Mouse (Mus musculus): ENCODE data around the gene Bbc3. TPM values are rescaled to one million over a fixed set of nuclear protein-coding genes. Genes with fewer than 3 reads are reported as not detected.
A peak's percentile ranks its signal among the peaks of the same experiment; 100 is the strongest.

The Bbc3 gene
- total and polyA plus RNA-seq, 3 experiments = 9.0 to 209 (median 10.2) TPM

- ATAC-seq (ENCODE audit: extremely low read depth, insufficient number of reproducible peaks, low FRiP score, poor library complexity, severe bottlenecking) = no peak
- Histone ChIP-seq H3K4me3 (ENCODE audit: low read depth, low read length) (peak overlapping the region; percentile 93), H3K36me3 (replicated peaks) (peaks cover 46% of the 10 kb centered on the region), H3K4me1 (ENCODE audit: insufficient read depth, low read depth, low read length) (peaks cover 61% of the 10 kb centered on the region), H3K9me3 (replicated peaks) (no peaks in the 10 kb centered on the region), H3K27me3 (ENCODE audit: insufficient read depth, low read length) (no peaks in the 10 kb centered on the region)
- peak; percentile 86 for DNase-seq (ENCODE audit: low spot score)
- TF ChIP-seq GATA2 (IDR thresholded peaks at IDR 0.05; ENCODE audit: borderline replicate concordance, low read depth, low read length) = no peak
Measured at GRCm38 (mm10) chr7:16313481-16314220, 5.5 kb downstream of the Bbc3 start.

- Histone ChIP-seq H3K9me3 (replicated peaks) (no peaks in the 10 kb centered on the region), H3K36me3 (replicated peaks) (peaks cover 47% of the 10 kb centered on the region), H3K4me3 (ENCODE audit: low read depth, low read length) (peak overlapping the region; percentile 93; the same call in 1 of the 2 replicates), H3K4me1 (ENCODE audit: insufficient read depth, low read depth, low read length) (peaks cover 54% of the 10 kb centered on the region), H3K27me3 (ENCODE audit: insufficient read depth, low read length) (no peaks in the 10 kb centered on the region)
- DNase-seq (ENCODE audit: low spot score) (no peak), ATAC-seq (ENCODE audit: extremely low read depth, insufficient number of reproducible peaks, low FRiP score, poor library complexity, severe bottlenecking) (no peak)
- TF ChIP-seq POLR2AphosphoS5 (IDR thresholded peaks at IDR 0.05; ENCODE audit: insufficient replicate concordance, low read depth, low read length) (no peak), GATA1 (IDR thresholded peaks at IDR 0.05; ENCODE audit: borderline replicate concordance, low read length) (no peak), CTCF (IDR thresholded peaks at IDR 0.05; ENCODE audit: low read depth, low read length) (no peak), GATA2 (IDR thresholded peaks at IDR 0.05; ENCODE audit: borderline replicate concordance, low read depth, low read length) (no peak), TAL1 (conservative IDR thresholded peaks at IDR 0.05; ENCODE audit: low read depth, low read length) (no peak)
Measured at GRCm38 (mm10) chr7:16314221-16314775, 6.1 kb downstream of the Bbc3 start.

GRCm38 (mm10) chr7:16315222-16315759 is 7.1 kb downstream of the Bbc3 start:
- Histone ChIP-seq H3K4me1 (ENCODE audit: insufficient read depth, low read depth, low read length) (peaks cover 49% of the 10 kb centered on the region), H3K27me3 (ENCODE audit: insufficient read depth, low read length) (no peaks in the 10 kb centered on the region), H3K9me3 (replicated peaks) (no peaks in the 10 kb centered on the region), H3K36me3 (replicated peaks) (peaks cover 47% of the 10 kb centered on the region), H3K4me3 (ENCODE audit: low read depth, low read length) (no peak overlapping the region)
- DNase-seq (ENCODE audit: low spot score) (no peak), ATAC-seq (ENCODE audit: extremely low read depth, insufficient number of reproducible peaks, low FRiP score, poor library complexity, severe bottlenecking) (no peak)
- TF ChIP-seq GATA2 (IDR thresholded peaks at IDR 0.05; ENCODE audit: borderline replicate concordance, low read depth, low read length) = no peak
- TF ChIP-seq POLR2AphosphoS5 (IDR thresholded peaks at IDR 0.05; ENCODE audit: insufficient replicate concordance, low read depth, low read length) = no peak
- TF ChIP-seq GATA1 (IDR thresholded peaks at IDR 0.05; ENCODE audit: borderline replicate concordance, low read length) = no peak
- no peak for TF ChIP-seq TAL1 (conservative IDR thresholded peaks at IDR 0.05; ENCODE audit: low read depth, low read length)
- no peak for TF ChIP-seq CTCF (IDR thresholded peaks at IDR 0.05; ENCODE audit: low read depth, low read length)

- no peak for DNase-seq (ENCODE audit: low spot score)
- Histone ChIP-seq H3K9me3 (replicated peaks) (no peaks in the 10 kb centered on the region), H3K4me1 (ENCODE audit: insufficient read depth, low read depth, low read length) (peaks cover 34% of the 10 kb centered on the region), H3K27me3 (ENCODE audit: insufficient read depth, low read length) (no peaks in the 10 kb centered on the region), H3K4me3 (ENCODE audit: low read depth, low read length) (no peak overlapping the region), H3K36me3 (replicated peaks) (peaks cover 50% of the 10 kb centered on the region)
- no peak for TF ChIP-seq CTCF (IDR thresholded peaks at IDR 0.05; ENCODE audit: low read depth, low read length)
- no peak for TF ChIP-seq TAL1 (conservative IDR thresholded peaks at IDR 0.05; ENCODE audit: low read depth, low read length)
- ATAC-seq (ENCODE audit: extremely low read depth, insufficient number of reproducible peaks, low FRiP score, poor library complexity, severe bottlenecking) = no peak
Measured at GRCm38 (mm10) chr7:16317094-16317493, 8.9 kb downstream of the Bbc3 start.

- no peak for ATAC-seq (ENCODE audit: extremely low read depth, insufficient number of reproducible peaks, low FRiP score, poor library complexity, severe bottlenecking)
- peaks cover 49% of the 10 kb centered on the region for H3K36me3 ChIP-seq (replicated peaks)
Measured at GRCm38 (mm10) chr7:16319216-16319615, 11.0 kb downstream of the Bbc3 start.

GRCm38 (mm10) chr7:16320479-16320878 is 12.3 kb downstream of the Bbc3 start:
- Histone ChIP-seq H3K4me1 (ENCODE audit: insufficient read depth, low read depth, low read length) (peaks cover 9% of the 10 kb centered on the region), H3K9me3 (replicated peaks) (no peaks in the 10 kb centered on the region), H3K4me3 (ENCODE audit: low read depth, low read length) (no peak overlapping the region), H3K36me3 (replicated peaks) (peaks cover 50% of the 10 kb centered on the region), H3K27me3 (ENCODE audit: insufficient read depth, low read length) (no peaks in the 10 kb centered on the region)
- DNase-seq (ENCODE audit: low spot score) (no peak), ATAC-seq (ENCODE audit: extremely low read depth, insufficient number of reproducible peaks, low FRiP score, poor library complexity, severe bottlenecking) (no peak)
- no peak for TF ChIP-seq CTCF (IDR thresholded peaks at IDR 0.05; ENCODE audit: low read depth, low read length)

More at GRCm38 (mm10) chr7:16319216-16319615, 11.0 kb downstream of the Bbc3 start:
- Histone ChIP-seq H3K4me3 (ENCODE audit: low read depth, low read length) (no peak overlapping the region), H3K9me3 (replicated peaks) (no peaks in the 10 kb centered on the region), H3K4me1 (ENCODE audit: insufficient read depth, low read depth, low read length) (peaks cover 14% of the 10 kb centered on the region), H3K27me3 (ENCODE audit: insufficient read depth, low read length) (no peaks in the 10 kb centered on the region)
- no peak for TF ChIP-seq POLR2AphosphoS5 (IDR thresholded peaks at IDR 0.05; ENCODE audit: insufficient replicate concordance, low read depth, low read length)
- no peak for DNase-seq (ENCODE audit: low spot score)

- H3K9me3 ChIP-seq (replicated peaks) = no peaks in the 10 kb centered on the region
- no peak for DNase-seq (ENCODE audit: low spot score)
- H3K4me3 ChIP-seq (ENCODE audit: low read depth, low read length) = no peak overlapping the region
- H3K36me3 ChIP-seq (replicated peaks) = peaks cover 64% of the 10 kb centered on the region
- no peak for TF ChIP-seq TAL1 (conservative IDR thresholded peaks at IDR 0.05; ENCODE audit: low read depth, low read length)
- no peaks in the 10 kb centered on the region for H3K27me3 ChIP-seq (ENCODE audit: insufficient read depth, low read length)
- peaks cover 14% of the 10 kb centered on the region for H3K4me1 ChIP-seq (ENCODE audit: insufficient read depth, low read depth, low read length)
- ATAC-seq (ENCODE audit: extremely low read depth, insufficient number of reproducible peaks, low FRiP score, poor library complexity, severe bottlenecking) = no peak
Measured at GRCm38 (mm10) chr7:16324661-16325060, 16.5 kb downstream of the Bbc3 start.

Measured in G1E (cell line).